Comparison of ENCODE assay signal across 8 mouse cellular contexts in genomic region chr16:30063121-30063881, GRCm38 (mm10). TPM values are rescaled to one million over a fixed set of nuclear protein-coding genes. Genes with fewer than 3 reads are reported as not detected.
DNase-seq lines count a peak whose midpoint lies in the region; ATAC-seq lines count a peak whose summit lies in the region.

No protein-coding gene starts in this region.

- peaks cover 51% of the 10 kb centered on the region for H3K4me1 ChIP-seq in kidney, embryonic 14.5 days (ENCODE audit: control insufficient read depth, insufficient read depth, low read length)
- H3K4me1 ChIP-seq in liver, embryonic 16.5 days (ENCODE audit: control insufficient read depth, low read depth, low read length), result peaks cover 17% of the 10 kb centered on the region

- H3K27me3 ChIP-seq in kidney, embryonic 14.5 days (ENCODE audit: control insufficient read depth, insufficient read depth, low read length), result no peaks in the 10 kb centered on the region
- H3K27me3 ChIP-seq in liver, embryonic 16.5 days (ENCODE audit: control insufficient read depth, insufficient read depth, low read depth, low read length), result peaks cover 82% of the 10 kb centered on the region

- H3K4me2 ChIP-seq in kidney, embryonic 14.5 days (replicated peaks; ENCODE audit: low read depth, low read length), result peak overlapping the region; percentile 90
- H3K4me2 ChIP-seq in liver, embryonic 16.5 days (ENCODE audit: low read depth, low read length), result peak overlapping the region; percentile 72

- H3K9me3 ChIP-seq in kidney, embryonic 14.5 days (ENCODE audit: control insufficient read depth, low read length), result no peaks in the 10 kb centered on the region
- no peaks in the 10 kb centered on the region for H3K9me3 ChIP-seq in liver, embryonic 16.5 days (replicated peaks; ENCODE audit: control insufficient read depth, low read length)

- DNase-seq in 3T3-L1 (ENCODE audit: low read depth, low spot score) (peak; percentile 76), R1 (ENCODE audit: low read depth, low spot score) (peak; percentile 96)
- DNase-seq in embryo, embryonic 9.5 days (ENCODE audit: extremely low spot score), result peak; percentile 90
- DNase-seq in heart, adult 9 months (ENCODE audit: low spot score in 2 of 2), result peak; percentile 77 to 79
- DNase-seq in ovary, postnatal 14 days (ENCODE audit: low spot score), result peak; percentile 51
- DNase-seq in urinary bladder, postnatal 36 days (ENCODE audit: low spot score in 2 of 2), result peak; percentile 65 to 73

- peaks cover 6% of the 10 kb centered on the region; the same call in 1 of the 2 replicates for H3K36me3 ChIP-seq in kidney, embryonic 14.5 days (ENCODE audit: control insufficient read depth, insufficient read depth, low read length)
- no peaks in the 10 kb centered on the region for H3K36me3 ChIP-seq in liver, embryonic 16.5 days (ENCODE audit: control insufficient read depth, insufficient read depth)

- H3K27ac ChIP-seq in kidney, embryonic 14.5 days (ENCODE audit: low read depth, low read length), result peak overlapping the region; percentile 98
- peak overlapping the region; percentile 83 for H3K27ac ChIP-seq in liver, embryonic 16.5 days (ENCODE audit: low read length)

- peak overlapping the region; percentile 85 for H3K4me3 ChIP-seq in kidney, embryonic 14.5 days (ENCODE audit: low read length)
- H3K4me3 ChIP-seq in liver, embryonic 16.5 days (ENCODE audit: low read depth, low read length), result peak overlapping the region; percentile 56

- ATAC-seq in kidney, embryonic 14.5 days (ENCODE audit: low FRiP score, low TSS enrichment), result peak; percentile 38
- ATAC-seq in liver, embryonic 16.5 days (ENCODE audit: low read depth), result peak; percentile 20

- H3K9ac ChIP-seq in kidney, embryonic 14.5 days (ENCODE audit: low read depth, low read length), result peak overlapping the region; percentile 95
- H3K9ac ChIP-seq in liver, embryonic 16.5 days (ENCODE audit: low read depth, low read length), result peak overlapping the region; percentile 61

- WGBS in kidney, embryonic 14.5 days, result under 1% methylated on average over 38 of the region's 82 CpGs
- under 1% methylated on average over 45 of the region's 82 CpGs for WGBS in liver, embryonic 16.5 days (ENCODE audit: insufficient replicate concordance)

RNA-seq across cellular contexts. Expression of gene Hes1, which starts 0.9 kb away (rescaled TPM):
- polyA plus RNA-seq in kidney, embryonic 14.5 days (2014; fragmentation: Nextera tagmentation; extraction: Ambion mirVana), result 68.7 and 82.2 TPM in 2 replicates
- 4.6 and 4.7 TPM in 2 replicates for polyA plus RNA-seq in liver, embryonic 16.5 days (2015; fragmentation: Nextera tagmentation; extraction: Ambion mirVana)

Comparison
In these comparisons a context has a peak if more than half of its experiments do, and no peak if none do; other contexts are left out.
1. Peak in every context shown above with its lines: DNase-seq, ATAC-seq, H3K4me3 ChIP-seq and H3K27ac ChIP-seq.
2. RNA of gene Hes1, which starts 0.9 kb away (polyA plus RNA-seq): 68.7 to 82.2 TPM in kidney, embryonic 14.5 days; 4.6 to 4.7 TPM in liver, embryonic 16.5 days; every median in the first group is over 10 times any median in the second.